Mouse (Mus musculus) midbrain, postnatal 0 days (tissue): Measurements from ENCODE around the gene Nde1. TPM values are rescaled to one million over a fixed set of nuclear protein-coding genes. Genes with fewer than 3 reads are reported as not detected.
"Not testable (repeated sequence)": the region's sequence is repeated elsewhere in the genome, so short reads cannot be mapped to it uniquely, and the experiment has no call there.

Source experiments
- ATAC-seq: fragments of 200-750 bp; cut with Nextera tagmentation; 2 replicates; pipeline ENCODE4 v1.8.0; 2017; ENCODE audit warnings: moderate number of reproducible peaks, mild to moderate bottlenecking, moderate TSS enrichment, moderate library complexity; ENCODE audit not compliant: low FRiP score
- DNase-seq: peaks from one replicate; pipeline ENCODE4 v3.0.0-alpha.2; 2015; ENCODE audit warnings: low spot score
- H3K27ac ChIP-seq: fragments of 300-500 bp; sonication (generic); 2 replicates; pipeline ENCODE4 v1.5.1; 2014; ENCODE audit warnings: low read depth, mild to moderate bottlenecking, low read length, mixed read lengths
- H3K27me3 ChIP-seq: fragments of 300-500 bp; sonication (generic); 2 replicates; pipeline ENCODE4 v1.6.1; 2014; ENCODE audit warnings: low read length, control low read depth, mixed read lengths; ENCODE audit not compliant: insufficient read depth
- H3K36me3 ChIP-seq: fragments of 300-500 bp; sonication (generic); 2 replicates; pipeline ENCODE4 v1.6.1; 2014; ENCODE audit warnings: low read length, control low read depth, mixed read lengths; ENCODE audit not compliant: insufficient read depth
- H3K4me1 ChIP-seq: fragments of 300-500 bp; sonication (generic); 2 replicates; pipeline ENCODE4 v1.6.1; 2014; ENCODE audit warnings: mild to moderate bottlenecking, control low read depth, antibody characterized with exemption, low read length, mixed read lengths; ENCODE audit not compliant: insufficient read depth
- H3K4me2 ChIP-seq: fragments of 300-500 bp; sonication (generic); 2 replicates; pipeline ENCODE4 v1.6.1; 2014; ENCODE audit warnings: low read depth, mild to moderate bottlenecking, low read length, mixed read lengths; ENCODE audit not compliant: poor library complexity, severe bottlenecking
- H3K4me3 ChIP-seq: fragments of 300-500 bp; sonication (generic); 2 replicates; pipeline ENCODE4 v1.5.1; 2014; ENCODE audit warnings: low read depth, mild to moderate bottlenecking, low read length, moderate library complexity
- H3K9ac ChIP-seq: fragments of 300-500 bp; sonication (generic); replicated peaks from 2 replicates; pipeline ENCODE4 v1.6.1; 2014; ENCODE audit warnings: mild to moderate bottlenecking, low read length, moderate library complexity, mixed read lengths; ENCODE audit not compliant: poor library complexity, severe bottlenecking
- H3K9me3 ChIP-seq: fragments of 300-500 bp; sonication (generic); 2 replicates; pipeline ENCODE4 v1.6.1; 2016; ENCODE audit warnings: low read length, control low read depth
- CTCF ChIP-seq: IDR thresholded peaks from 2 replicates; pipeline ENCODE4 v1.5.1; 2016; ENCODE audit warnings: antibody characterized with exemption, mild to moderate bottlenecking
- WGBS: fragments of 180-500 bp; shearing (Covaris S2); extraction: QIAGEN DNeasy Blood & Tissue Kit; methylation state at CpG from one replicate; pipeline ENCODE4 v1.1.7; 2014; 5-methylcytosine and 5-hydroxymethylcytosine counted together
- polyA plus RNA-seq: library from polyadenylated mRNA; unstranded; fragments of >200 nt; fragmentation: Nextera tagmentation; extraction: Ambion mirVana; gene quantifications from 2 replicates; pipeline ENCODE4 v1.2.1, GENCODE M21; 2015
- total RNA-seq: library from RNA; depleted of rRNA; stranded (reverse); fragments of >200 nt; gene quantifications from 2 replicates; pipeline ENCODE4 v1.2.3, GENCODE M21; 2014

The Nde1 gene
- total and polyA plus RNA-seq, 2 experiments from 2014 or later: 10.7 to 14.6 TPM

DNA sequence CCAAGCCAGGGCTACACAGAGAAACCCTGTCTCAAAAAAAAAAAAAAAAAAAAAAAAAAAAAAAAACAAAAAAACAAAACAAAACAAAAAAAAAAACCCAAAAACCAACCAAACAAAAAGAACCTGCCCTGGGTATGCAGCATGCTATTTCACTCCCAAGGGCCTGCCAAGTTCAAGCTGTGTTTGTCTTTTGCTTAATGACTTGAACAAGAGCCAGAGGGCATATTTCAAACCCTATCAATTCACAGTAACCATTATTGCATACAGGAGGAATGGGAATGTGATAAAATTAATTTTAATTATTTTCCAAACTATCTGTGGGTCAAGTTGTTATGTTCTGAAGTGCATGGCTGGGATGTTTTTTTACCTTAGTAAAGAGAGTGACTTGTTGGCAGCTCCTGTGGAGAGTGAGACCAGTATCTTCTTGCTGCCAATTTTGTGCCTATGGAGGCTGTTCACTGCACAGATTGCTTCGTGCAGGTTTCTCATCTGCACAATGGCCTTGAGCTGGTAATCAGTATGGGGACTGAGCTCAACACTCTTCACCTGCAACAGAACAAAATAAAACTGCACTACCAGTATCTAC is 25.0 kb upstream of the Nde1 start:
- H3K27ac ChIP-seq: no peak overlapping the region
- DNase-seq: no peak
- no peak for ATAC-seq
- H3K4me2 ChIP-seq: no peak overlapping the region
- H3K4me1 ChIP-seq: no peaks in the 10 kb centered on the region
- H3K9me3 ChIP-seq: no peaks in the 10 kb centered on the region
- H3K4me3 ChIP-seq: no peak overlapping the region
- WGBS: 93% methylated on average over 1 of the region's 1 CpGs
- H3K36me3 ChIP-seq: peaks cover 62% of the 10 kb centered on the region
- no peak overlapping the region for H3K9ac ChIP-seq
- TF ChIP-seq CTCF: no peak
- no peaks in the 10 kb centered on the region for H3K27me3 ChIP-seq

DNA sequence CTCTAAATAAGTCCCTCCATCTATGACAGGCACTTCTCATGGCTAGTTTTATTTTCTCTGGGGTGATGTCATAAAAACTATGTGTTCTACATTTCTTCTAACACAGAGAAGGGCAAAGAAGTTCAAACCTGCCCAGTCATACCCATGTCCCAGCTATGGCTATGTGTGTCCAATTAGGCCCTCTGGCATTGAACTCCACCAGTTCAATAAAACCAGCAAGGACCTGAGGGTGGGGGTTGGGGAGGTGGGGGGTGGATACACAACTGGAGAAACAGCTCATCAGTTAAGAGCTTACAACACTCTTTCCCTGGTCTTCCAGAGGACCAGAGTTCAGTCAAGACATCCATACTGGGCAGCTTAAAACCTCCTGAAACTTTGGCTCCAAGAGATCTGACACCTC is 24.0 kb upstream of the Nde1 start:
- Histone ChIP-seq H3K27ac (no peak overlapping the region), H3K9me3 (no peaks in the 10 kb centered on the region), H3K4me2 (no peak overlapping the region), H3K36me3 (peaks cover 57% of the 10 kb centered on the region), H3K27me3 (no peaks in the 10 kb centered on the region), H3K9ac (no peak overlapping the region), H3K4me1 (no peaks in the 10 kb centered on the region), H3K4me3 (no peak overlapping the region)
- TF ChIP-seq CTCF: no peak
- no peak for ATAC-seq
- DNase-seq: no peak

DNA sequence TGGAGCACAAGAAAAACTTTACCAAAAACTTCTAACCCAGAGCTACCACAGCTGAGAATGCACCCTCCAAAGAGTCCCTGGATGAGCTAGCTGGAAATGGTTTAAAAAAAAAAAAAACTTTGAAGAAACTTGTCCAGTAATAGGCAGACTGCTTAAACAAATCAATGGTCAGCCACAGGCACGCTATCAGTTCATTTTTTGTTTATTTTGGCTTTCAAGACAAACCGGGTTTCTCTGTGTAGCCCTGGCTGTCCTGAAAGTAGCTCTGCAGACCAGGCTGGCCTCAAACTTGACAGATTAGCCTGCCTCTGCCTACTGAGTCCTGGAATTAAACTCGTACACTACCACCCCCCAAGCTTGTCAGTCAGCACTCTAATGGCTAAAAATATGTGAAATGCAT is 19.8 kb upstream of the Nde1 start:
- Histone ChIP-seq H3K4me2 (no peak overlapping the region), H3K27ac (no peak overlapping the region), H3K4me1 (no peaks in the 10 kb centered on the region), H3K36me3 (peaks cover 60% of the 10 kb centered on the region), H3K9me3 (no peaks in the 10 kb centered on the region), H3K27me3 (no peaks in the 10 kb centered on the region), H3K9ac (no peak overlapping the region), H3K4me3 (no peak overlapping the region)
- ATAC-seq (no peak), DNase-seq (no peak)
- TF ChIP-seq CTCF: no peak
- 89% methylated on average over 3 of the region's 3 CpGs for WGBS

DNA sequence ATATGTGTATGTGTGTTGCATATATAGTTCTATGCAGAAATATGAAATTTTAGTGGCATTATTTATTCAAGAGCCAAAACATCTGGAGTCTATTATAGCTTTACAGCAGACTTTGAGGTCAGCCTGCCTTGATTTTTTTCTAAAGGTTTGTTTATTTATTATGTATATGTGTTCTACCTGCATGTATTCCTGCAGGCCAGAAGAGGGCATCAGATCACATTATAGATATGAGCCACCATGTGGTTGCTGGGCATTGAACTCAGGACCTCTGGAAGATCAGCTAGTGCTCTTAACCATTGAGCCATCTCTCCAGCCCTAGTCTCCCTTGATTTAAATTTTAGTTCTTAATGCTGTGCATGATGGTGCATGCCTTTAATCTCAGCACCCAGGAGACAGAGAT is 15.4 kb upstream of the Nde1 start:
- no peak for ATAC-seq

DNA sequence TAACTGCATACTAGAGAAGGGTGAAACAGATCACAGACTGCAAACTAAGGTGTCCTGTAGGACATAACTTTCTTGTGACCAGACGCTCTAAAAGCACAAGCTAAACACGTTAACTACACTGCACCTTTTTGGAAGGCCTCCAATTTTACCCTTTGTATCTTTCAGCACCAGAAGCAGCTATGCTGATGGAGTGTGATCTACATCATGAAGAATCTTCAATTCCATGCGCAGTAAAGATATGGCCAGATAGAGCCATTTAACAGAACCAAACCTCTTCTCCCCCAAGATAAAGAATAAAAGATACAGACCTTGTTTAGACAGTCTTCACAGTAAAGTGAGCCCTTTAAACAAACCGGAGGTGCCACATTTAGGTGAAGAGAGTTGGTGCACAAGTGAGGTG is 11.4 kb upstream of the Nde1 start:
- ATAC-seq (no peak), DNase-seq (no peak)
- H3K4me2 ChIP-seq: no peak overlapping the region
- H3K36me3 ChIP-seq: peaks cover 27% of the 10 kb centered on the region
- no peak overlapping the region for H3K4me3 ChIP-seq
- no peak overlapping the region for H3K9ac ChIP-seq
- H3K9me3 ChIP-seq: no peaks in the 10 kb centered on the region
- WGBS: 93% methylated on average over 4 of the region's 4 CpGs
- no peaks in the 10 kb centered on the region for H3K4me1 ChIP-seq
- no peak for TF ChIP-seq CTCF
- no peaks in the 10 kb centered on the region for H3K27me3 ChIP-seq
- no peak overlapping the region for H3K27ac ChIP-seq

More for the DNA sequence above, 15.4 kb upstream of the Nde1 start:
- TF ChIP-seq CTCF: peak; percentile 47
- Histone ChIP-seq H3K4me1 (no peaks in the 10 kb centered on the region), H3K36me3 (peaks cover 47% of the 10 kb centered on the region), H3K27me3 (no peaks in the 10 kb centered on the region), H3K9me3 (no peaks in the 10 kb centered on the region), H3K4me2 (no peak overlapping the region), H3K4me3 (no peak overlapping the region), H3K27ac (no peak overlapping the region), H3K9ac (no peak overlapping the region)
- no peak for DNase-seq

DNA sequence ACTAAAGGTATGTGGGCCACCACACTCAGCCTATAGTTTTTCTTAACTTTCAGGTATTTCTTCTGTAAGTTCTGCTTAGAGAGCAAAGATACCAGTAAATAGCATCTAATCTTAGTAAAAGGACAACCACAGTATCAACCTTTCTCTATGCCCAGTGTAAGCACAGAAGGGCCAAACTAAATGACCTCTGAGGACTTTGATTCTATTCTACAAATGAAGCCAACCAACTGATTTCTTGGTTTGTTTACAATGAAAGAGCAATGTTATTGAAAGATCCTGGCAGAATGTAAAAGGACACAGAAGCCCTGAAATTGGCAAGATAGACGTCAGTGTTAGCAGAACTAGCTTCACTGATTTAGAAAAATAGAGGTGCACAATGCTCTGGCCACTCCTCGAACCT is 7.4 kb upstream of the Nde1 start:
- peaks cover 12% of the 10 kb centered on the region for H3K36me3 ChIP-seq
- ATAC-seq, H3K27ac ChIP-seq, DNase-seq, H3K4me3 ChIP-seq, H3K27me3 ChIP-seq, H3K9me3 ChIP-seq, H3K4me2 ChIP-seq, H3K4me1 ChIP-seq, H3K9ac ChIP-seq: not testable (repeated sequence)
- 85% methylated on average over 1 of the region's 2 CpGs for WGBS
